Mouse (Mus musculus) frontal cortex, adult 2 months (tissue): Measurements from ENCODE around the gene Alpl. TPM values are rescaled to one million over a fixed set of nuclear protein-coding genes. Genes with fewer than 3 reads are reported as not detected.

Experiments
- DNase-seq, 2 experiments: peaks; one replicate each; pipeline ENCODE4 v3.0.0; 2022; ENCODE audit warnings: low spot score in 1 of 2; ENCODE audit errors: extremely low spot score in 1 of 2
- polyA plus RNA-seq: library from polyadenylated mRNA; depleted of rRNA; stranded (reverse); fragments of >200 nt; gene quantifications from 2 replicates; pipeline ENCODE4 v1.2.3, GENCODE M21; 2012

Alpl gene
- polyA plus RNA-seq, 1 experiment, result 13.5 TPM

GRCm38 (mm10) chr4:137773369-137773899 is 22.8 kb downstream of the Alpl start:
- DNase-seq, result no peak

- DNase-seq, result no peak
Observed at GRCm38 (mm10) chr4:137772438-137773056, 23.6 kb downstream of the Alpl start.

GRCm38 (mm10) chr4:137771749-137772148 is 24.4 kb downstream of the Alpl start:
- DNase-seq, result no peak

- no peak for DNase-seq
Observed at GRCm38 (mm10) chr4:137770901-137771612, 25.1 kb downstream of the Alpl start.

- no peak for DNase-seq
Observed at GRCm38 (mm10) chr4:137769635-137770034, 26.5 kb downstream of the Alpl start.

GRCm38 (mm10) chr4:137768831-137769230 is 27.4 kb downstream of the Alpl start:
- DNase-seq, result no peak

GRCm38 (mm10) chr4:137768381-137768780 is 27.8 kb downstream of the Alpl start:
- DNase-seq, result no peak

GRCm38 (mm10) chr4:137766365-137766764 is 29.8 kb downstream of the Alpl start:
- no peak for DNase-seq

GRCm38 (mm10) chr4:137765554-137765971 is 30.6 kb downstream of the Alpl start:
- peak; percentile 33 to 57 for DNase-seq

- no peak for DNase-seq
Observed at GRCm38 (mm10) chr4:137764621-137765020, 31.6 kb downstream of the Alpl start.

GRCm38 (mm10) chr4:137763920-137764495 is 32.2 kb downstream of the Alpl start:
- DNase-seq, result no peak

GRCm38 (mm10) chr4:137762886-137763285 is 33.3 kb downstream of the Alpl start:
- no peak for DNase-seq

GRCm38 (mm10) chr4:137754446-137754845 is 41.7 kb downstream of the Alpl start:
- DNase-seq, result no peak

GRCm38 (mm10) chr4:137753199-137753598 is 43.0 kb downstream of the Alpl start:
- DNase-seq, result no peak

GRCm38 (mm10) chr4:137752471-137752870 is 43.7 kb downstream of the Alpl start:
- DNase-seq, result no peak

- no peak for DNase-seq
Observed at GRCm38 (mm10) chr4:137751717-137752116, 44.5 kb downstream of the Alpl start.

GRCm38 (mm10) chr4:137751310-137751709 is 44.9 kb downstream of the Alpl start:
- DNase-seq, result no peak

- DNase-seq, result no peak
Observed at GRCm38 (mm10) chr4:137750121-137750520, 46.1 kb downstream of the Alpl start.

GRCm38 (mm10) chr4:137749680-137750079 is 46.5 kb downstream of the Alpl start:
- no peak for DNase-seq

GRCm38 (mm10) chr4:137748726-137749125 is 47.5 kb downstream of the Alpl start:
- no peak for DNase-seq

- no peak for DNase-seq
Observed at GRCm38 (mm10) chr4:137747590-137747989, 48.6 kb downstream of the Alpl start.

- no peak for DNase-seq
Observed at GRCm38 (mm10) chr4:137747091-137747490, 49.1 kb downstream of the Alpl start.
